Mouse (Mus musculus): ENCODE data around the gene Mtrex. TPM values are rescaled to one million over a fixed set of nuclear protein-coding genes. Genes with fewer than 3 reads are reported as not detected.

Gene Mtrex
- total RNA-seq (2017) = 64.2 and 87.5 TPM in 2 replicates

DNA sequence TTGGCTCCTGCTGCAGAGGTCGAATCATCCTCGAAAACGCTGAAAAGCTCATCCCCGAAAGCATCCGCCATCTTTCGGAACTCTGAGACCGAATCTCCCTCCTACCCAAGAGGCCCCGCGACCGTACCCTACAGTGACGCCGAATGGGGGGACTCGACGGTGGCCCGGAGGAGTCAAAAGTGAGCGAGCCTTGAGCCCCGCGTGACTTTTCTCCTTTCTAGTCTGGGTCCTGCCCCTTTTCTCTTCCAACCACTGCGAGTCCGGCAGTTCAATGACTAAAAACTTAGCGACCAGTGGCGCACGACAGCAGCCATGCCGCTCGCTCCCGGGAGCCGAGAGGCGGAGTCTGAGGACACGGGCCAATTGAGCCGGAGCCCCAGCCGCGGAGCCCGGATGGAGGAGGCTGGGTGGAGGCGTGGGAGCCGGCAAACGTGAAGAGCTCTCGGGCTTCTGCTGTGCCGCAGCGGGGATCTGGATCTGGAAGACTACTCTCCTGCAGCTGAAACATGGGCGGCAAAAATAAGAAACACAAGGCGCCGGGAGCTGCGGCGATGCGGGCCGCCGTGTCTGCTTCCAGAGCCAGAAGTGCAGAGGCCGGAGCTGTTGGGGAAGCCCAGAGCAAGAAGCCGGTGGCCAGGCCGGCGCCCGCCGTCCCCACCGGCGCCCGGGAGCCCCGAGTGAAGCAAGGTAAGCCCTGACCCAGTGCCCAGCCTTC, at the start of gene Mtrex, which contains the start of gene Dhx29:
TSS of gene Mtrex (minus strand) at position 112 of the 715 bp plus-strand sequence.
TSS of gene Dhx29 (plus strand) at position 168 of the 715 bp plus-strand sequence.
- ATAC-seq (replicated peaks in 1 of 2; ENCODE audit: insufficient read depth in 1 of 2, low FRiP score in 2 of 2, low TSS enrichment in 1 of 2, low read depth in 1 of 2, poor library complexity in 2 of 2, severe bottlenecking in 2 of 2) = peak; percentile 97 to 98

DNA sequence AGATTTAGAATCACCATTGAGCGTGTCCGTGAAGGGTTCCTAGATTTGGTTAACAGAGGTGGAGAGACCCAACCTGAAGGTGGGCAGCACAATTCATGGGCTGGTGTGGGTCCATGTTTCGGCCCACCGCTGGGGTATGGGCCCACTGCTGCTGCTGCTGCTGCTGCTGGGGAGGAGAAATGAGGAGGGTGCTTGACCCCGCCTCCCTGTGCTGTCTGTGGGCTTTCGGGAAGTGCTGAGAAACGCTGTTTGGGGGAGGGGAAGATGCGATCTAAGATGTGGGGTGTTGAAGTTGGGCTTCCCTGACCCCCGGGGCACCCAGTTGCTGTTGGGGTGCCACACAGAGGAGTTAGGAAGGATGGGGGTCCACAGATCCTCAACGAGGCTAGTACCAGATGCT, 49.5 kb upstream of the Mtrex start:
- peak; percentile 68 to 73 for ATAC-seq (replicated peaks in 1 of 2; ENCODE audit: insufficient read depth in 1 of 2, low FRiP score in 2 of 2, low TSS enrichment in 1 of 2, low read depth in 1 of 2, poor library complexity in 2 of 2, severe bottlenecking in 2 of 2)

DNA sequence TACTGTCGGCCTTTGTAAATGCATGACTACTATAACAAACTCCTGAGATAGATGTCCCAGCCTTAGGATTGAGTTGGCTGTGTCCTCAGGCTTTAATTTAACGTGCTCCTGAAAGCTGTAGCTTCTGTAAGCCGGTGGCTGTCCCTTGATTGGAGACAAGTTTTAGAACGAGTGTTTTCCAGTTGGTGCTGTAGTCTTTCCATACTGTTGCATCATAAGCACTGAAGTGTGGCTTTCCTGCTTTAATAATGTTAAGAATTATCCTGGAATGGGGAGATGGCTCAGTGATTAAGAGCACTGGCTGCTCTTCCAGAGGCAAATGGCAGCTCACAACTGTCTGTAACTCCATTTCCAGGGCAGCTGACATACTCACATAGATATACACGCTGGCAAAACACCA, 40.1 kb upstream of the Mtrex start:
- ATAC-seq (replicated peaks in 1 of 2; ENCODE audit: insufficient read depth in 1 of 2, low FRiP score in 2 of 2, low TSS enrichment in 1 of 2, low read depth in 1 of 2, poor library complexity in 2 of 2, severe bottlenecking in 2 of 2) = no peak

DNA sequence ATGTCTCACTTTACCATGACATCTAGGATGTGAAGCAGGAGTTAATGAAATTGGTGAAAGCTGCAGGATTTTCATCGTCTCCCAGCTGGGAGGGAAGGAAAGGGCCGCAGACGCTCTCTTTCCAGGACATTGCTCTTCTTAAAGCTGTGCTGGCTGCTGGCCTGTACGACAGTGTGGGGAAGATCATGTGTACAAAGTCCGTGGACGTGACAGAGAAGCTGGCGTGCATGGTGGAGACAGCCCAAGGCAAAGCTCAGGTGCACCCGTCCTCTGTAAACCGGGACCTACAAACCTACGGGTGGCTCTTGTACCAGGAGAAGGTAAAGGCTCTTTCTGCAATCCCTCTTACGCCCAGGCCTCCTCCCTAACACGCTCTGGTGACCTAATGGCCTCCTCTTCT, 37.2 kb upstream of the Mtrex start:
- no peak for ATAC-seq (replicated peaks in 1 of 2; ENCODE audit: insufficient read depth in 1 of 2, low FRiP score in 2 of 2, low TSS enrichment in 1 of 2, low read depth in 1 of 2, poor library complexity in 2 of 2, severe bottlenecking in 2 of 2)

DNA sequence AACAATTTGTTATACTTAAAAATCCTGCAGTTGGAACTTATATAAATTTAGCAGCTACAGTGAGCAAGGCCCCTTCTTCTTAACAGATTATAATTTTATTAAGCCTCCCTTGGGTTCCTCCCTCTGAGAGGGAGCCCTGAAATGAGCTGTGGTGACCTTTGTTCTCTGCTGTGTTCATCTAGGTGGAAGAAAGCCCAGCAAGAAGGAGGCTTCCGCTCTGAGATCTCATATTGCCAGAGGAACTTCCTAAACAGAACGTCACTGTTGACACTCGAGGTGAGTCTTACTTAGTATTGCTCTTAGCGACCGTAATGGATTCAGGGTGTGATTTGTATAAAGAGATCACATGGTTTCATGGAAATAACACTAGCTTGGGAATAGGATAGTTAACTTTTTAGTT, 35.9 kb upstream of the Mtrex start:
- ATAC-seq (replicated peaks in 1 of 2; ENCODE audit: insufficient read depth in 1 of 2, low FRiP score in 2 of 2, low TSS enrichment in 1 of 2, low read depth in 1 of 2, poor library complexity in 2 of 2, severe bottlenecking in 2 of 2) = no peak

GRCm38 (mm10) chr13:112954067-112954466, 26.9 kb upstream of the Mtrex start:
- ATAC-seq (replicated peaks in 1 of 2; ENCODE audit: insufficient read depth in 1 of 2, low FRiP score in 2 of 2, low TSS enrichment in 1 of 2, low read depth in 1 of 2, poor library complexity in 2 of 2, severe bottlenecking in 2 of 2) = no peak

- ATAC-seq (replicated peaks in 1 of 2; ENCODE audit: insufficient read depth in 1 of 2, low FRiP score in 2 of 2, low TSS enrichment in 1 of 2, low read depth in 1 of 2, poor library complexity in 2 of 2, severe bottlenecking in 2 of 2) = peak; percentile 46 to 80; a peak in 2 of 4 replicates
Measured at GRCm38 (mm10) chr13:112945900-112946299, 18.7 kb upstream of the Mtrex start.

DNA sequence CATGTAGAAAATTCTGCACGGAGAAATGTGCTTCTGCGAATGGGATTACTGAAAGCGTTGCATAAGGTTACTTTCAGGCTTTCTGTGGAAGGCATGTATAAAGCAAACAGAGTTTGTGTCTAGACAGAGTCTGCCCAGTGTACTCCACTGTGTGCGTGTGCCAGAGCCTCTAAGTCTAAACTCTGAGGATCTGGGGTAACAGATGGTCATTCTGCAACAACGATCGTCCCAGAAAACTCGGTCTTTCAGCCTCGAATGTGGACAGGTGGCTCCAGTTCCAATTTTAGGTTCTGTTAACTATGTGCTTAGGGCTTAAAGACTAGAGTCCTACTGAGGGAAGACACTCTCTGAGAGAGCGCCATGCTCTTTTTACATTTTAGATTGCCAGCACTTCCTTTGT, 18.1 kb upstream of the Mtrex start:
- ATAC-seq (replicated peaks in 1 of 2; ENCODE audit: insufficient read depth in 1 of 2, low FRiP score in 2 of 2, low TSS enrichment in 1 of 2, low read depth in 1 of 2, poor library complexity in 2 of 2, severe bottlenecking in 2 of 2) = no peak

- ATAC-seq (replicated peaks in 1 of 2; ENCODE audit: insufficient read depth in 1 of 2, low FRiP score in 2 of 2, low TSS enrichment in 1 of 2, low read depth in 1 of 2, poor library complexity in 2 of 2, severe bottlenecking in 2 of 2) = no peak
Measured at GRCm38 (mm10) chr13:112941879-112942330, 14.7 kb upstream of the Mtrex start.

GRCm38 (mm10) chr13:112938130-112938529, 10.9 kb upstream of the Mtrex start:
- no peak for ATAC-seq (replicated peaks in 1 of 2; ENCODE audit: insufficient read depth in 1 of 2, low FRiP score in 2 of 2, low TSS enrichment in 1 of 2, low read depth in 1 of 2, poor library complexity in 2 of 2, severe bottlenecking in 2 of 2)

GRCm38 (mm10) chr13:112928038-112928668, 955 bp upstream of the Mtrex start:
- no peak for ATAC-seq (replicated peaks in 1 of 2; ENCODE audit: insufficient read depth in 1 of 2, low FRiP score in 2 of 2, low TSS enrichment in 1 of 2, low read depth in 1 of 2, poor library complexity in 2 of 2, severe bottlenecking in 2 of 2)

DNA sequence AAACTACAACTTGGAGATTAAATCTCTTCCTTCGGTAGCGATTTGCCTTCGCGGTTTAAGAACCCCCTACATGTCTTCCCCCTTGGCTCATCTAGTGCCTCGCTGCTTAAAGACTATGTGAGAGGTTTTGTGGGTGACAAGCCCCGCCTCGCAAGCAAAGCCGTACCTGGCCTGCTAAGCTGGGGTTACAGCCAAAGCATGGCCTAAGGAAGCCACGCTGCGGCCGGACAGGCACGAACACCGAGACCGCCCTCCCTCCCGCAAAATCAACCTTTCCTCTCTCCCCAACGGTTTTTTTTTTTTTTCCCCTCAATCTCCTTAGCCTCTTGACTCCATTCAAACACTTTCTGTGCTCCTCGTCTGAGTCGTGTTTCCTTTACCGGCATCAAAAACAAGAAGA, 402 bp downstream of the Mtrex start:
- ATAC-seq (replicated peaks in 1 of 2; ENCODE audit: insufficient read depth in 1 of 2, low FRiP score in 2 of 2, low TSS enrichment in 1 of 2, low read depth in 1 of 2, poor library complexity in 2 of 2, severe bottlenecking in 2 of 2) = peak in 1 of 2 experiments; percentile 30; a peak in 2 of 4 replicates

DNA sequence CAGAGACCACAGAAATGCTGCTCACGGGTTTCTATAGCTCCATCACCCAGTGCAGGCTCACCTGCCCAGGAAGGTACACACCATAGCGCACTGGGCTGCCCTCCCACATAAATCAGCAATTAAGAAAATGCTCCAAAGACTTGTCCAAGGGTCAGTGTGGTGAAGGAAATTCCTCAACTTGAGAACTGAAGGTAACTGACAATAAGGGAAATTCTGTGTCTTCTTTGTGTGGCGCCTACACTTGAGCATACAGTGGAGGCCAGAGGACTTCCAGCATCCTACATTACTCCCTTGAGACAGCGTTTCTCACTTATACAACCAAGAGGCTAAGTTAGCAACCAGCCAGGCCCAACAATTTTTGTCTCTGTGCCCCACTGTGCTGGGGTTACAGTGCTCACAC, 1.2 kb downstream of the Mtrex start:
- no peak for ATAC-seq (replicated peaks in 1 of 2; ENCODE audit: insufficient read depth in 1 of 2, low FRiP score in 2 of 2, low TSS enrichment in 1 of 2, low read depth in 1 of 2, poor library complexity in 2 of 2, severe bottlenecking in 2 of 2)

DNA sequence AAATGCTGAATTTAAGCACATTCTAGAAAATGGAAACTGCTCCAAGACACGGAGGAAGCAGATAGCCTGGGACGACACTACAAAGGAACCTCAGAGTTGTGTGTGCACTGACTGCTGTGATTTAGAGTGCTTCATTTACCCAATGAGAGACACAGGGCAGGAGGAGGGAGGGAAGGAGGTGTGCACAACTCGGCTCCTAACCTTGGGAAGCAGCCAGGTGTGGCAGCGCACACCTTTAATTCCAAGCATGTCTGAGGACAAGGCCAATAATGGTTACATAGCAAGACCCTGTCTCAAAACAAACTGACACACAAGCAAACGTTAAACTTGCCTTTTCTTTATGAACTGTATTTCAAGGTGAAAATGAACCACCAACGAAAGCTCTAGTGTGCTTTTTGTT, 1.9 kb downstream of the Mtrex start:
- ATAC-seq (replicated peaks in 1 of 2; ENCODE audit: insufficient read depth in 1 of 2, low FRiP score in 2 of 2, low TSS enrichment in 1 of 2, low read depth in 1 of 2, poor library complexity in 2 of 2, severe bottlenecking in 2 of 2) = no peak

- no peak for ATAC-seq (replicated peaks in 1 of 2; ENCODE audit: insufficient read depth in 1 of 2, low FRiP score in 2 of 2, low TSS enrichment in 1 of 2, low read depth in 1 of 2, poor library complexity in 2 of 2, severe bottlenecking in 2 of 2)
Measured at GRCm38 (mm10) chr13:112920906-112921305, 6.3 kb downstream of the Mtrex start.

DNA sequence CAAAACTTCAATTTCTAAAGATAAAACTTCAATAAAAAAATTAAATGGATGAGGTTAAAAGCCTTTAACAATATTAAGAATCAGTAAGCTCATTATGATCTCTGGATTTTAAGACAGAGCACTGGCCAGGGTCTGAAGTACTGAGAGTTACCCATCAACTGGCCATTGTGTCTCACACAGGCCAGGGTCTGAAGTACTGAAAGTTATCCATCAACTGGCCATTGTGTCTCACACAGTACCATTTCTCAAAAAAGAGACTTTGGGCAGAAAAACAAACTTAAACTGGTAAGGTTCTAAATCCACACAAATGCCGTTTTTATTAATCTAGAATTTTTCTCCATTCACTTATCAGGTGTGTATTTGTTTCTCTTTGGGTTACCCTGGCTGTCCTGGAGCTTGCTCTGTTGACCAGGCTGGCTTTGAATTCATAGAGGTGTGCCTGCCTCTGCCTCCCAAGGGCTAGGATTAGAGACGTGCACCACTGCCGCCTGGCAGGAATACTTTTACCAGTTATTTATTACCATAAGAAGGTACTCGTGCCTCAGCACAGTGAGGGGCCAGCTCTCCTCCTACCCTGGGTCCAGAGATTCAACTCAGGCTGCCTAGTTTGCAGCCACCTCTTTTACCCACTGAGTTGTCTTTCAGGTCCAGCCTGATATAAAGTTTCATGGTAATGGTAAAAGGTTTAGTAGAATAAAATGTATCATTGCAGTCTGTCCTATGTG, 7.9 kb downstream of the Mtrex start:
- ATAC-seq (replicated peaks in 1 of 2; ENCODE audit: insufficient read depth in 1 of 2, low FRiP score in 2 of 2, low TSS enrichment in 1 of 2, low read depth in 1 of 2, poor library complexity in 2 of 2, severe bottlenecking in 2 of 2) = no peak

- ATAC-seq (replicated peaks in 1 of 2; ENCODE audit: insufficient read depth in 1 of 2, low FRiP score in 2 of 2, low TSS enrichment in 1 of 2, low read depth in 1 of 2, poor library complexity in 2 of 2, severe bottlenecking in 2 of 2) = no peak
Measured at GRCm38 (mm10) chr13:112910434-112910833, 16.8 kb downstream of the Mtrex start.

- peak; percentile 67 to 69; a peak in 2 of 4 replicates for ATAC-seq (replicated peaks in 1 of 2; ENCODE audit: insufficient read depth in 1 of 2, low FRiP score in 2 of 2, low TSS enrichment in 1 of 2, low read depth in 1 of 2, poor library complexity in 2 of 2, severe bottlenecking in 2 of 2)
Measured at GRCm38 (mm10) chr13:112909663-112910062, 17.5 kb downstream of the Mtrex start.
